Mouse (Mus musculus) ZHBTc4 (cell line): ENCODE data around the gene Tbc1d9.

Experiments used
- DNase-seq: peaks from one replicate; pipeline ENCODE4 v3.0.0-alpha.2; 2011; ENCODE audit warnings: low read depth, low spot score

Tbc1d9 gene

DNA sequence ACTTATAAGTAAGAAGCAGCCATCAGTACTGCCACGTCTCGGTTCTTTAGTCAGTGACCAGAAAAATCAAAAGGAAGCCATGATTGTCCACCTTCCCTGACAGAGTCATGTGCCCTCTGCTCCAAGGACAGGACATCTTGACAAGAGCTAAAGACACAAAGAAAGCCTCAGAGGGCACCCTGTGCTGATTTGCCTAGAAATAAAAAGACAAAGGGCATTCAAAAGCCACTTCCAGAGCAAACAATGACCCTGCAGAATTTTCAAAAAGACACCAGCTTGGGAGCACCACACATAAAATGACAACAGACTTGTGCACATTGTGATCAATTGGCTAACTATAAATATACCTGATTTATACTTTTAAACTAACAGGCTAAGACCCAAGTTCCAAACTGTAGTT lies 150.5 kb downstream of the Tbc1d9 start:
- peak; percentile 45 for DNase-seq

DNA sequence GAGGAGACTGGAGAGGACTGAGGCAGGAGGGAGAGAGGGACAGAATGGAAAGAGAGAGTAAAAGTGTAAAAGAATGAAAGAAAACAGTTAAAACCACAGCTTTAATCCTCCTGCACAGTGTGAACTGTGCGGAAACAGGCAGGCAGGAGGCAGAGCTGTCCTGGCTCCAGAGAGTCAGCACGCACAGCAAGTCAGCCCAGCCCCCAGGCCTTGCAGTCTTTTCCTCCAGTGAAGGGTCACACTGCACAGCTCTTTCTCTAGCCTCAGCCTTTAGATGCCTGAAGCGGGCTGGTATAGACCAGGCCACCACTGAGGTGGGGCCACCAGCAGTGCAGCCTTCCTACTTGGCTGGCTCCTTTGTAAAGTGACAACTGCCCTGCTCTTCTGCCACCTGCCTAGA lies 155.4 kb downstream of the Tbc1d9 start:
- DNase-seq = peak; percentile 21

DNA sequence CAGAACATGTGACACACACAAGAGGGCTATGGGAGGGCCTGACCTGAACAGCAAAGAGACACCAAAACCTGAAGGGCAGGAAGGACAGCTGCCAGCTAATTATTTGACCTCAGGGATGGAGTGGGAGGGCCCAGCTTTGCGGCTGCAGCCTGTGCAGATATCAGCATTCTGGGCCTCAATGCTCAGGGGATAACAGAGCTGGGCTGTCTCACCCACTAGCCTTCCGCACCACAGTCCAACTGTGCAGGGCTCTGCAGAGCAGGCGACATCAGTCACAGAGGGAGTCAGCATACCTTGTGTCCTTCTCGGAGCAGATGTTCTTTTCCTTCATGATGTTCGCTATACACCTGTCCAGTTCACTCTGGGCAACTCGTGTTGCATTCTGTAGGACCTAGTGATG lies 157.2 kb downstream of the Tbc1d9 start:
- DNase-seq = no peak
